Mouse (Mus musculus) neural tube, embryonic 14.5 days (tissue): ENCODE data around the gene Ank2. TPM values are rescaled to one million over a fixed set of nuclear protein-coding genes. Genes with fewer than 3 reads are reported as not detected.

Experiments used
- ATAC-seq: fragments of 200-750 bp; cut with Nextera tagmentation; 2 replicates; pipeline ENCODE4 v1.8.0; 2017; ENCODE audit warnings: low read depth, mild to moderate bottlenecking, moderate TSS enrichment, moderate library complexity
- H3K27ac ChIP-seq: fragments of 300-500 bp; sonication (generic); 2 replicates; pipeline ENCODE4 v1.5.1; 2014; ENCODE audit warnings: low read depth, mild to moderate bottlenecking, control low read depth, low read length, moderate library complexity, mixed read lengths
- H3K27me3 ChIP-seq: fragments of 300-500 bp; sonication (generic); 2 replicates; pipeline ENCODE4 v1.6.1; 2014; ENCODE audit warnings: low read length; ENCODE audit not compliant: control insufficient read depth, insufficient read depth
- H3K36me3 ChIP-seq: fragments of 300-500 bp; sonication (generic); 2 replicates; pipeline ENCODE4 v1.6.1; 2014; ENCODE audit warnings: low read length, mixed read lengths; ENCODE audit not compliant: control insufficient read depth, insufficient read depth
- H3K4me1 ChIP-seq: fragments of 300-500 bp; sonication (generic); 2 replicates; pipeline ENCODE4 v1.6.1; 2014; ENCODE audit warnings: low read length; ENCODE audit not compliant: control insufficient read depth, insufficient read depth
- H3K4me2 ChIP-seq: fragments of 300-500 bp; sonication (generic); 2 replicates; pipeline ENCODE4 v1.6.1; 2014; ENCODE audit warnings: mild to moderate bottlenecking, low read depth, low read length, control low read depth
- H3K4me3 ChIP-seq: fragments of 300-500 bp; sonication (generic); 2 replicates; pipeline ENCODE4 v1.5.1; 2014; ENCODE audit warnings: low read depth, low read length, control low read depth, mixed read lengths
- H3K9ac ChIP-seq: fragments of 300-500 bp; sonication (generic); replicated peaks from 2 replicates; pipeline ENCODE4 v1.6.1; 2014; ENCODE audit warnings: low read depth, mild to moderate bottlenecking, control low read depth, low read length, mixed read lengths
- H3K9me3 ChIP-seq: fragments of 300-500 bp; sonication (generic); 2 replicates; pipeline ENCODE4 v1.6.1; 2016; ENCODE audit warnings: low read length; ENCODE audit not compliant: control insufficient read depth
- WGBS: fragments of 180-500 bp; shearing (Covaris S2); extraction: QIAGEN DNeasy Blood & Tissue Kit; methylation state at CpG from one replicate; pipeline ENCODE4 v1.1.7; 2014; 5-methylcytosine and 5-hydroxymethylcytosine counted together
- polyA plus RNA-seq: library from polyadenylated mRNA; unstranded; fragments of >200 nt; fragmentation: Nextera tagmentation; extraction: Ambion mirVana; gene quantifications from 2 replicates; pipeline ENCODE4 v1.2.1, GENCODE M21; 2014

The Ank2 gene
- polyA plus RNA-seq, 1 experiment from 2014 or later, result 231 TPM

DNA sequence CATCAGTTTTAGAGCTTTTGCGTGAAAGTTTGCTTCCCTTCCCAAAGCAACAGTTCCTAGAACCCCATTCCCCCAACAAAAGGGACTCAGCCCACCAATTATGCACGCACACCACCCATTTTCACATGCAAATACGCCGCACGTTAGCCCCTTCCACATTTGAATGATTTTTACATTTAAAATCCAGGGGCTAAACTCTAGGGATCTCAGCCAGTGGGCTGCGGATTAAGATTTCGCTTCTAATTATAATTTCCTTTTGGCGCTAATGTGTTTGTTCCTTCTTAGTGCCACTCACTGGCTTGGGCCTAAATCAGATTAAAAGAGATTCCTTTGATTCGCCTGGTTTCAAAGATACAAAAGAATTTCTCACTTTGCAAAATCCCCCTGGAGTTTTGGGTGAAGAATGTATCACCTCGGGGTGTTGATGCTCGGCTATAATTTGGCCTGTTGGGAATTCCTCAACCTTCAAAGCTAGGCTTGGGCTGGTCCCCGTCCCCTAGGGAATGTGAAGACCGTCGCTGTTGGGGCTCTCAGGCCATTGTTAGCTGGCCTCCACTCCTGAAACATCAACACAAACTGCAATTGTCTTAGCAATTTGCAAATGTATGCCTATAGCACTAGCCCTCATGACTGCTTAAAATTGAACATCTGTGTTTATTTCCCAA is 35.2 kb downstream of the Ank2 start:
- no peaks in the 10 kb centered on the region for H3K9me3 ChIP-seq
- H3K4me3 ChIP-seq, result no peak overlapping the region
- H3K36me3 ChIP-seq, result no peaks in the 10 kb centered on the region
- no peaks in the 10 kb centered on the region for H3K27me3 ChIP-seq
- H3K4me1 ChIP-seq, result no peaks in the 10 kb centered on the region
- H3K9ac ChIP-seq, result no peak overlapping the region
- ATAC-seq, result no peak
- no peak overlapping the region for H3K27ac ChIP-seq
- no peak overlapping the region for H3K4me2 ChIP-seq
- WGBS, result 17% methylated on average over 14 of the region's 14 CpGs

DNA sequence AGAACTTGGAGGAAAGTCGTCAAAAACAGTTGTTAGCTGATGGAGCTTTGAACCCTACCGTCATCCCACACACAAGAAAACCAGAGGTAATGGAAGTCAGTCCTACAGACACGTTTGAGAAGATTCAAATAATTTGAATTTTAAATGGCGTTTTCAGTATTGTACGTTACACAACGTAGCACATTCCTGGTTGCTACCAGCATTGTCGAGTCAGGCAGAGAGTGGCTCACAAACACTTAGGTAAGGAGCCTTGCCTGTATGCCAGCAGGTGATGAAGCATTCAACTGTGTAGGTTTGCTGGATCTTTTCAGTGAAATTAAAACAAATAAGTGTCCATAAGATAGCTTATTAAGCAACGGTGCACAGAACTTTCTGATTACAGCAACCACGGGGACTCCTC is 36.0 kb downstream of the Ank2 start:
- 28% methylated on average over 9 of the region's 9 CpGs for WGBS
- Histone ChIP-seq H3K4me3 (no peak overlapping the region), H3K4me2 (no peak overlapping the region), H3K4me1 (no peaks in the 10 kb centered on the region), H3K27me3 (no peaks in the 10 kb centered on the region), H3K36me3 (no peaks in the 10 kb centered on the region), H3K9me3 (no peaks in the 10 kb centered on the region), H3K27ac (no peak overlapping the region), H3K9ac (no peak overlapping the region)
- ATAC-seq, result no peak

DNA sequence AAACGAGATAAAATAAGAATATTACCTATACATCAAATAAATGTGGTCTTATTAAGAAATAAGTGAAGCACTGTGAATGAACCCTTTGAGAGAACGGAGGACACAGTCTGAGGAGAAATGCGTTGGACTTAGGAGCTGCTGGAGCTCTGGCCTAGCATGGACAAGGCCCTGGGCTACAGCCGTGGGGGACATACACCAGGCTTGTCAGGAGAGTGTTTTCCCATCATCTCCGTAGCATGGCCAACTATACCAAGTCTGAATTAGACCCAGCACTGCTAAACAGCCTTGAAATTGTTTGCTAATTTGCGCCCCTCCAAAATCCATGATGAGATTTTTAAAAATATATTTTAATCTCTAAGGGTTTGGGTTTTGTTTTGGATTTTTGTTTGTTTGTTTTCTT is 36.7 kb downstream of the Ank2 start:
- WGBS, result 82% methylated on average over 6 of the region's 6 CpGs
- Histone ChIP-seq H3K36me3 (no peaks in the 10 kb centered on the region), H3K4me3 (no peak overlapping the region), H3K9ac (no peak overlapping the region), H3K27ac (no peak overlapping the region), H3K4me2 (no peak overlapping the region), H3K27me3 (no peaks in the 10 kb centered on the region), H3K9me3 (no peaks in the 10 kb centered on the region), H3K4me1 (no peaks in the 10 kb centered on the region)
- no peak for ATAC-seq

DNA sequence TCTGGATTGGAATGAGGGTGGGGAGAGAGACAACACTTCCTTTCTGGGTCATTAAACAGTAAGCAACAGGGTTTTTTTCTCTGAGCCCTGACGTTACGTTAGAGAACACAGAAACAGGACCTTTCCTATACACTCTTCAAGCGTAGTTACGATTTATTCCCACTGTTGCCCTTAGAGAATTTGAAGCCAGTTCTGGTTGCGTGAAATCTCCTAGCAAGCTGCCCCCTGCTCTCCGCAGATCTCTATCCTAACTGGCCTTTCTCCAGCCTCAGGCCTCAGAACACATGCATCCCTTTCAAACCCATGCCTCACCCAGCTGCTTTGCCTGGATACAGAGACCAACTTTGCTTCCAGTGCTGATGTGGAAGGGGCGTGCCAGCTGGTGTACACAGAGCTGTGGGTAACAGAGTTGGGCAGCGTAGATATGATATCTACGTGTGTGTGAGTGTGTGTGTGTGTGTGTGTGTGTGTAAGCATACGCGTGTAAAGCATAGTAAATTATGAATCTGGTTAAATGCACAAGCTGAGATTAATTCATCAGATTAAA is 38.2 kb downstream of the Ank2 start:
- Histone ChIP-seq H3K9me3 (no peaks in the 10 kb centered on the region), H3K4me2 (no peak overlapping the region), H3K27ac (no peak overlapping the region), H3K9ac (no peak overlapping the region), H3K4me1 (no peaks in the 10 kb centered on the region), H3K4me3 (no peak overlapping the region), H3K27me3 (no peaks in the 10 kb centered on the region), H3K36me3 (no peaks in the 10 kb centered on the region)
- 0 out of 2 replicates have a peak, but pooled peaks have one; percentile 24 for ATAC-seq
- WGBS, result 50% methylated on average over 11 of the region's 11 CpGs

DNA sequence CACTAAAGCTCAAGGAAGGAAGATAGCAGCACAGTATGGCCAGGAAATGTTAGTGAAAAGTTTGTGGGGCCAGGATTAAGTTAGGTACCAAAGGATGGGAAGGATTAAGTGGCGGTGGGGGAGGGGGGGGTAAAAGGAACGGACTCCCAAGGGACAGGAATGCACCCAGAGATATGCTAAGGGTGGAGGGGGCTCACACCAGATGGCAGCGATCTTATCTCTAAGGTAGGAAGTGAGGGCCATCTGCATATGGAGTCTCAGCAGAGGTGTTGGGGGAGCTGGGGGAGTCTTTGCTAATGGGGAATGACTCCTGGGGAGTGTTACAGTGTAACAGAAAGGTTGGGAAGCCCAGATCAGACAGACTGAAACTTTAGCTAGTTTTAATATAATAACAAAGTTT is 39.3 kb downstream of the Ank2 start:
- Histone ChIP-seq H3K27ac (no peak overlapping the region), H3K4me2 (no peak overlapping the region), H3K9me3 (no peaks in the 10 kb centered on the region), H3K4me1 (no peaks in the 10 kb centered on the region), H3K4me3 (no peak overlapping the region), H3K9ac (no peak overlapping the region), H3K27me3 (no peaks in the 10 kb centered on the region), H3K36me3 (no peaks in the 10 kb centered on the region)
- ATAC-seq, result no peak
- 49% methylated on average over 3 of the region's 3 CpGs for WGBS

DNA sequence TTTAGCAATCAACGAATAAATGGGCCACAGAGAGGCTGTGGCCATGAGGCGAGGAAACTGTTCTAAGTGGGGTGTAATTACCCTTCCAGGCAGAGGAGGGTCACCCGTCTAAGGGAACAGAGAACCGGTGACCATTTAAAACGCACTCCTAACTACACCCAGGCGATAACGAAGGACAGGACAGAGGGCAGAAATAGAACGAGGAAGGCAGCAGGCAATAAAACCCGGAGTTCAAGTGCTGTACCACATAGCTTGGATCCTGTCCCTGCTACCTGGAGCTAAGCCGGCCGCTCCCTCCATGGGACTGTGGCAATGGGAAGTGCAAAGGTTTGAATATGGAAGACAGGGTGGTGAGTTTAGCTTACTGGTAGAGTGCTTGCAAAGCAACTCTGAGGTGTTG is 40.2 kb downstream of the Ank2 start:
- Histone ChIP-seq H3K27ac (no peak overlapping the region), H3K4me1 (no peaks in the 10 kb centered on the region), H3K36me3 (no peaks in the 10 kb centered on the region), H3K4me2 (no peak overlapping the region), H3K4me3 (no peak overlapping the region), H3K27me3 (no peaks in the 10 kb centered on the region), H3K9ac (no peak overlapping the region), H3K9me3 (no peaks in the 10 kb centered on the region)
- no peak for ATAC-seq
- 26% methylated on average over 11 of the region's 11 CpGs for WGBS

DNA sequence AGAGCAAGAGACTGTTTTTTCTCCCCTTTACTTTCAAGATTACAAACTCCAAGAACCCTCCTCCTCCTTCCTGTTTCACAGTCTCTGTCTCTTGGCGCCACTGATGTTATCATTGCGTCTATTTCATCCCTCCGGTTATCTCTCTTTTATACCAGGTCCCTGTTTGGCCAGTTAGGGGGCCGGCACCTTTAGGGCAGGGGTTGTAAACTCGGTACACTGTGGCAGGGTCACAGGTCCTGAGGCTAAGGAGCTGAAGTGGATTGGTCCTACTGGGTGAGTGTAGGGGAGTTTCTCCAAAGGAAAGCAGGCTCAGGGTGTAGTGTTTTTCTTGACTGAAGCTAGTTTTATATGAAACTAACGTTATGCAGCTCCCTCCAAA is 40.7 kb downstream of the Ank2 start:
- Histone ChIP-seq H3K9ac (no peak overlapping the region), H3K4me1 (no peaks in the 10 kb centered on the region), H3K27ac (no peak overlapping the region), H3K4me2 (no peak overlapping the region), H3K4me3 (no peak overlapping the region), H3K36me3 (no peaks in the 10 kb centered on the region), H3K27me3 (no peaks in the 10 kb centered on the region), H3K9me3 (no peaks in the 10 kb centered on the region)
- no peak for ATAC-seq
- 29% methylated on average over 6 of the region's 6 CpGs for WGBS

DNA sequence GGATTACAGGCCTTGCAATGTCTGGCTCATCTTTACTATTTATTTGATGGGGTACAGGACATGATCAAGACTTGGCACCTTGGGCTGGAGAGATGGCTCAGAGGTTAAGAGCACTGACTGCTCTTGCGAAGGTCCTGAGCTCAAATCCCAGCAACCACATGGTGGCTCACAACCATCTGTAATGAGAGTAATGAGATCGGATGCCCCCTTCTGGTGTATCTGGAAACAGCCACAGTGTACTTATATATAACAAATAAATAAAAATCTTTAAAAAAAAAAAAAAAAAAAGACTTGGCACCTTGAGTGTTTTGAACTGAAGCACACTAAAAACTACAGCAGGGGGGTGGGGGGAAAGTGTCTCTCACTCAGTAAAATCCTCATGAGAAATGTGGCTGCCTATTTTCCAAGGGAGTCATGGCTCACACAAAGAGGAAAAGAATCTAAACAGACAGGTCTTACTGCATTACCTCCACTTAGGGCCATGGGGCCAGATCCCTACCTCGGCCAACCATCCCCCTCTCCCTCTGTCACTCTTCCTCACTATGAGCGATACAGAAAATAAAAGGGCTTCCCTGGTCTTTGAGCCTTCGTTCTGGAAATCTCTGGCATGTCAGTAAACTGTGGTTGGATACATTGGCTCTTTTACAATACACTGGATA is 41.3 kb downstream of the Ank2 start:
- Histone ChIP-seq H3K9ac (no peak overlapping the region), H3K36me3 (no peaks in the 10 kb centered on the region), H3K27me3 (no peaks in the 10 kb centered on the region), H3K9me3 (no peaks in the 10 kb centered on the region), H3K27ac (no peak overlapping the region), H3K4me2 (no peak overlapping the region), H3K4me3 (no peak overlapping the region), H3K4me1 (no peaks in the 10 kb centered on the region)
- ATAC-seq, result no peak
- 33% methylated on average over 5 of the region's 5 CpGs for WGBS

DNA sequence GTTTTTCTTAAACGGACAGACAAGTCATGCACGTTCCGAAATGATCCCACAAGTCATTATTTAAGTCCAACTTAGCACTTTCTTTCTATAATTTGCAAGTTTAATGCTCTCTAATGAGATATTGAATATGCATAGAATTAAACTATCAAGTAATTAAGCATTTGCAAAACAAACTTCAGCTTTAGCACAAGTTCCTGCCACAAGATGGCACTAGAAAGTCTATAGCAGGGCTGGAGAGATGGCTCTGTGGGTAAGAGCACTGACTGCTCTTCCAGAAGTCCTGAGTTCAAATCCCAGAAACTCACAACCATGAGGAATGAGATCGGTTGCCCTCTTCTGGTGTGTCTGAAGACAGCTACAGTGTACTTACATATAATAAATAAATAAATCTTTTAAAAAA is 45.4 kb downstream of the Ank2 start:
- no peak overlapping the region for H3K4me3 ChIP-seq
- WGBS, result 73% methylated on average over 4 of the region's 4 CpGs

More for the DNA sequence above, 45.4 kb downstream of the Ank2 start:
- Histone ChIP-seq H3K36me3 (no peaks in the 10 kb centered on the region), H3K9ac (no peak overlapping the region), H3K9me3 (no peaks in the 10 kb centered on the region), H3K4me2 (no peak overlapping the region), H3K4me1 (no peaks in the 10 kb centered on the region), H3K27ac (no peak overlapping the region), H3K27me3 (no peaks in the 10 kb centered on the region)
- ATAC-seq, result no peak
